14 mouse cellular contexts compared by ENCODE assay signal in the genomic region with DNA sequence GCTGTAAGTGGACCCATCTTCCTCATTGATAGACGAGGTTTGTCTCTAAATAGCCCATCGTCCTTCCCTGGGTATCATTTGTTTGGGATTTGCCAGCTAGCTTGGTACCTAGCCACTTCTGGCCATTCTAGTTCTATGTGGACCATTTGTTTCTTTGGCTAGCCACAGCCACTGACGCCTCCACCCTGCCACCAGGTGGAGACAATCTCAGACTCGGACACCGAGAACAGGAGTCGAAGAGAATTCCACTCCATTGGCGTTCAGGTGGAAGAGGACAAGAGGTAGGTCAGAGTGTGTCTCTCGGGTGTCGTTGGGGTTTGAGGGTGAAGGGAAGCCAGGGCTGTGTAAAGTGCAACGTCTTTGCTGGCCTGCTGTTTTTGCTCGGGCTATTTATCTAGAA. TPM values are rescaled to one million over a fixed set of nuclear protein-coding genes. Genes with fewer than 3 reads are reported as not detected.
DNase-seq lines count a peak whose midpoint lies in the region; ATAC-seq and TF ChIP-seq lines count a peak whose summit lies in the region.
"Had no signal": no experiment of that assay in that cellular context is flagged by ENCODE, and none has a peak within 500 bp of the region (broad histone marks: within the 10 kb centered on the region; RNA-seq: fewer than 3 reads in every experiment).

No protein-coding gene starts in this region.

- peaks cover 2% of the 10 kb centered on the region; the same call in 1 of the 2 replicates for H3K27me3 ChIP-seq in heart, adult 2 months (ENCODE audit: control insufficient read depth, insufficient read depth, low read length)
- peaks cover 3% of the 10 kb centered on the region; the same call in 1 of the 2 replicates for H3K27me3 ChIP-seq in liver, adult 2 months (ENCODE audit: control insufficient read depth, insufficient read depth, low read length)
- H3K27me3 ChIP-seq in liver, embryonic 11.5 days (replicated peaks; ENCODE audit: control insufficient read depth, insufficient read depth, low read length): peaks cover 16% of the 10 kb centered on the region
- peaks cover 59% of the 10 kb centered on the region for H3K27me3 ChIP-seq in limb, embryonic 10.5 days (ENCODE audit: low read depth, poor library complexity, severe bottlenecking)

- H3K9me3 ChIP-seq in liver, embryonic 11.5 days (ENCODE audit: control insufficient read depth, low read length): no peaks in the 10 kb centered on the region
- H3K9me3 ChIP-seq in limb, embryonic 10.5 days (replicated peaks): no peaks in the 10 kb centered on the region
- H3K9me3 ChIP-seq: embryonic facial prominence, embryonic 13.5 days had no signal

- H3K36me3 ChIP-seq in heart, adult 2 months (ENCODE audit: control insufficient read depth, insufficient read depth, low read length): no peaks in the 10 kb centered on the region
- no peaks in the 10 kb centered on the region for H3K36me3 ChIP-seq in liver, adult 2 months (ENCODE audit: control insufficient read depth, insufficient read depth, low read length)
- H3K36me3 ChIP-seq in liver, embryonic 11.5 days (ENCODE audit: control insufficient read depth, insufficient read depth, low read length): no peaks in the 10 kb centered on the region
- H3K36me3 ChIP-seq in limb, embryonic 10.5 days: no peaks in the 10 kb centered on the region
- H3K36me3 ChIP-seq: embryonic facial prominence, embryonic 13.5 days had no signal

- WGBS in heart, adult 2 months: 44% methylated on average over 11 of the region's 11 CpGs
- WGBS in liver, adult 2 months: 60% methylated on average over 11 of the region's 11 CpGs
- WGBS in liver, embryonic 11.5 days: 52% methylated on average over 11 of the region's 11 CpGs
- WGBS in limb, embryonic 10.5 days: 57% methylated on average over 11 of the region's 11 CpGs

- TF ChIP-seq EP300 in heart, adult 2 months (IDR thresholded peaks at IDR 0.05; ENCODE audit: insufficient read depth, low read depth, low read length): no peak

- H3K4me2 ChIP-seq in liver, embryonic 11.5 days: no peak overlapping the region

- H3K4me3 ChIP-seq in heart, adult 2 months: no peak overlapping the region
- H3K4me3 ChIP-seq in liver, adult 2 months (ENCODE audit: insufficient read depth, low read depth, low read length): no peak overlapping the region
- H3K4me3 ChIP-seq in liver, embryonic 11.5 days (ENCODE audit: low read depth, low read length): no peak overlapping the region
- no peak overlapping the region for H3K4me3 ChIP-seq in limb, embryonic 10.5 days
- H3K4me3 ChIP-seq: embryonic facial prominence, embryonic 13.5 days had no signal

- no peak for DNase-seq in heart, adult 2 months
- no peak for DNase-seq in heart, postnatal 36 days
- DNase-seq in liver, adult 2 months (ENCODE audit: extremely low read depth, low read depth, low spot score): no peak
- no peak for DNase-seq in liver, embryonic 11.5 days (ENCODE audit: low spot score)
- peak; percentile 23 for DNase-seq in A20 (ENCODE audit: low read depth, low spot score)
- DNase-seq in brain, adult 2 months (ENCODE audit: low read depth, low spot score): peak; percentile 63
- DNase-seq in adrenal gland, adult 2 months: no peak
- DNase-seq in limb, embryonic 10.5 days (ENCODE audit: low spot score): no peak
- DNase-seq: lung, postnatal 14 days; thymus, postnatal 36 days had no signal

- intact Hi-C loops in heart, adult 2 months (cut with DNase I): no loop called here
- intact Hi-C loops in heart, postnatal 36 days (cut with DNase I): no loop called here

- H3K4me1 ChIP-seq in heart, adult 2 months (ENCODE audit: control insufficient read depth, insufficient read depth, low read length): no peaks in the 10 kb centered on the region
- H3K4me1 ChIP-seq in liver, adult 2 months (ENCODE audit: control insufficient read depth, insufficient read depth, low read length): no peaks in the 10 kb centered on the region
- H3K4me1 ChIP-seq in liver, embryonic 11.5 days (replicated peaks; ENCODE audit: control insufficient read depth, insufficient read depth, low read length): no peaks in the 10 kb centered on the region
- H3K4me1 ChIP-seq in limb, embryonic 10.5 days: peaks cover 6% of the 10 kb centered on the region
- H3K4me1 ChIP-seq: embryonic facial prominence, embryonic 13.5 days had no signal

- ATAC-seq in liver, embryonic 11.5 days (replicated peaks; ENCODE audit: low FRiP score): no peak
- ATAC-seq: activated CD4-positive, CD25-positive, alpha-beta regulatory T cell, adult 4 months had no signal

- peak; percentile 44 for TF ChIP-seq CTCF in heart, adult 2 months (IDR thresholded peaks at IDR 0.05)
- TF ChIP-seq CTCF in liver, adult 2 months (IDR thresholded peaks at IDR 0.05; ENCODE audit: low read depth, low read length): 0 out of 2 replicates have a peak, but pooled peaks have one; percentile 16

- H3K27ac ChIP-seq in heart, adult 2 months: no peak overlapping the region
- H3K27ac ChIP-seq in liver, adult 2 months (replicated peaks; ENCODE audit: insufficient read depth, low read depth, low read length): no peak overlapping the region
- H3K27ac ChIP-seq in liver, embryonic 11.5 days (ENCODE audit: low read depth, low read length): no peak overlapping the region
- no peak overlapping the region for H3K27ac ChIP-seq in limb, embryonic 10.5 days
- H3K27ac ChIP-seq: embryonic facial prominence, embryonic 13.5 days had no signal

- no peak for TF ChIP-seq POLR2A in heart, adult 2 months (IDR thresholded peaks at IDR 0.05; ENCODE audit: insufficient read depth, low read depth, low read length)
- TF ChIP-seq POLR2A in liver, adult 2 months (IDR thresholded peaks at IDR 0.05; ENCODE audit: extremely low read depth, insufficient read depth, low read length): no peak

- no peaks in the 10 kb centered on the region for H3K79me2 ChIP-seq in heart, adult 2 months (replicated peaks; ENCODE audit: control insufficient read depth, insufficient read depth, low read length)
- H3K79me2 ChIP-seq in liver, adult 2 months (ENCODE audit: control insufficient read depth, insufficient read depth, low read length): no peaks in the 10 kb centered on the region

- H3K9ac ChIP-seq in heart, adult 2 months (ENCODE audit: low read depth, low read length): no peak overlapping the region
- no peak overlapping the region for H3K9ac ChIP-seq in liver, adult 2 months (ENCODE audit: low read depth, low read length)
- no peak overlapping the region for H3K9ac ChIP-seq in liver, embryonic 11.5 days (ENCODE audit: low read depth, low read length)
- H3K9ac ChIP-seq: embryonic facial prominence, embryonic 13.5 days had no signal

RNA-seq across cellular contexts. Expression of a gene that starts 28.5 kb away (rescaled TPM):
- total RNA-seq in heart, adult 2 months (2021): 10 to 100 TPM; 50.3 to 51.6 TPM
- 43.3 and 47.7 TPM in 2 replicates for polyA plus RNA-seq in heart, adult 2 months (2012; rRNA removed)
- 10 to 100 TPM; 48.8 to 52.1 TPM for total RNA-seq in heart, postnatal 36 days (2021)
- total RNA-seq in liver, adult 2 months (2014; rRNA removed): 24.4 and 27.1 TPM in 2 replicates
- 24.1 and 32.3 TPM in 2 replicates for polyA plus RNA-seq in liver, adult 2 months (2012; rRNA removed)
- polyA plus RNA-seq in liver, embryonic 11.5 days (2014; fragmentation: Nextera tagmentation; extraction: Ambion mirVana): 56.5 and 56.9 TPM in 2 replicates
- total RNA-seq in adrenal gland, adult 2 months (2021): 10 to 100 TPM; 50.4 to 68.0 TPM
- 41.7 and 46.8 TPM in 2 replicates for polyA plus RNA-seq in adrenal gland, adult 2 months (2012; rRNA removed)
- 82.6 and 84.9 TPM in 2 replicates for polyA plus RNA-seq in limb, embryonic 10.5 days (2016; fragmentation: Nextera tagmentation; extraction: Ambion mirVana)

RNA-seq across cellular contexts. Expression of a gene that starts 46.1 kb away (rescaled TPM):
- under 1 TPM; 0.20 to 0.21 TPM for total RNA-seq in heart, adult 2 months (2021)
- 0.09 and 0.21 TPM in 2 replicates for polyA plus RNA-seq in heart, adult 2 months (2012; rRNA removed)
- total RNA-seq in heart, postnatal 36 days (2021): under 1 TPM; 0.22 to 0.25 TPM
- total RNA-seq in liver, adult 2 months (2014; rRNA removed): not detected in 2 replicates
- 0.05 and 0.06 TPM in 2 replicates for polyA plus RNA-seq in liver, adult 2 months (2012; rRNA removed)
- 1.1 and 1.4 TPM in 2 replicates for polyA plus RNA-seq in liver, embryonic 11.5 days (2014; fragmentation: Nextera tagmentation; extraction: Ambion mirVana)
- total RNA-seq in adrenal gland, adult 2 months (2021): 1 to 10 TPM; 3.4 to 3.9 TPM
- polyA plus RNA-seq in adrenal gland, adult 2 months (2012; rRNA removed): 13.3 and 14.7 TPM in 2 replicates
- polyA plus RNA-seq in limb, embryonic 10.5 days (2016; fragmentation: Nextera tagmentation; extraction: Ambion mirVana): 0.16 and 0.21 TPM in 2 replicates
- total RNA-seq: granulocyte monocyte progenitor cell, adult 5-6 weeks; hematopoietic stem cell, adult 5-6 weeks had no signal
- polyA plus RNA-seq: activated CD4-positive, CD25-positive, alpha-beta regulatory T cell, adult 4 months had no signal

Comparison
In these comparisons a context has a peak if more than half of its experiments do, and no peak if none do; other contexts are left out.
1. DNase-seq: peak in A20 (single experiment) and brain, adult 2 months (single experiment); none in heart, adult 2 months (0 of 2), heart, postnatal 36 days (0 of 2), liver, adult 2 months (single experiment), liver, embryonic 11.5 days (single experiment), adrenal gland, adult 2 months (single experiment) and limb, embryonic 10.5 days (single experiment).